Mouse (Mus musculus) thymus, postnatal 4 days (tissue): ENCODE data around the gene Rpl5.

Experiments used
- DNase-seq: peaks from one replicate; pipeline ENCODE4 v3.0.0; 2021

Gene Rpl5

DNA sequence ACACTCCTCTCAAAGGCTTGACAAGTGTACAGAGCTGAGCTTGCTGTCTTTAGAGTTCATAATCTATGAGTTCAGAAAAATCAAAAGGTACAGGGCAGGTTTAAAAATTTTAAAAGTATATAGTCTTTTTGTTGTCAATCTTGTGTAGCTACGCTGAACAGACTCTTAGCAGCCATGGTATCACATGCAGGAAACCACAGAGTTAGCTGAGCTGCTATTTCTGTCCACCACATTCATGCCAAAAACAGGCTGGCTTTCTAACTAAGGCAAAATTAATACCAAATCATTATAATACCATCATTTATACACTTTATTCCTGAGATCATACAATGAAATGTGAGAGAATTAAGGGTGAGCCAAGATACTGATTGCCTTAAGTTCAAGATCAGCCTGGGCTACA, 46.2 kb downstream of the Rpl5 start:
- DNase-seq, result no peak

DNA sequence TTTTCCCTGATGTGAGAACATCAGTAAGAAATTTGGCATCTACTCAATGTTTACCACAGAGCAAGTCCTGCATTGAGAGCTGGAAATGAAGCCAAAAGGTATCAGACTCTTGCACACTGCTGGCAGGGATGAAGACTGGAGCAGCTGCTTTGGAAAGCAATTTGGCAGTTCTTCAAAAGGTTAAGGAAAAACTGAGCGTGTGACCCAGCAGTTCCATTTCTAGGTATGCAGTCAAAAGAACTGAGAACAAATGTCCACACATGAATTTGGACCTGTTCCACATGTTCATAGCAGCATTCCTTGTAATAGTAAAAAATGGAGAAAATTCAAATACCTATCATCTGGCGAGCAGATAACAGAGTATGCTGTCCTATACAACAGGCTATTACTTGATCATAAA, 47.2 kb downstream of the Rpl5 start:
- no peak for DNase-seq

DNA sequence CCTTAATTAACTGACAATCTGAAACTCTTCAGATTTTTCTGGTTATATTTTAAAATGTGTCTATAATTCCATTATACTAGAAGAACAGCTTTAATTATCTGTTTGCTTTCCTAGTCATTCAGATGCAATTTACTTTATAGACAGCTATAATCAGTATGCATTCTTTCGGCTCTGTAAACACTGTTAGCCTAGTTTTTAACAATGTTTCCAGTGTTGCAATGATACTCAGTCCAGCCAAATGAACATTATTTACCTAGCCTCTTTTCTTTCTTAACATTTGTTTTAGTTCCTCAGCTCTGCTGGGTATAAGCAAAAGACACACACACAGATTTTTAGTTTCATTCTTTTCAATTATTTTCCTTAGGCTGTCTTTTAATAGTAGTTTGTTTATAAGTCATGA, 48.6 kb downstream of the Rpl5 start:
- no peak for DNase-seq

DNA sequence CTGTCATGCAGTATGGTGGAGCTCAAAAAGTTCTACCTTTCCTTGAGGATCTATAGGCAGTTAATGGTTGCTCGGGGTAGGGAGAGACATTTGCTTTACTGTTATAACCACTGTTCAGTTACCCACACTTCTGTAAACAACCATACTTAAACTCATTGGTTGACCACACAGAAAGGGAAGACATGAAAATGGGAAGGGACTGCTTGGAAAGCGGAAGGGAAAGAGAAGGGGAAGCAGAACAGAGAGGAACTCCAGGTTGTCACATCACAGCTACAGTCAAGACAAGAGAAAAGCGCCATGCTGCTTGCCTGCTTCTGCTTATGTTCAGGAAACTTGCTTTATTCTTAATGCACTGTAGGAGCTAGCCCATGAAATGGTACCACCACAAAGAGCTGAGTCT, 49.3 kb downstream of the Rpl5 start:
- no peak for DNase-seq

DNA sequence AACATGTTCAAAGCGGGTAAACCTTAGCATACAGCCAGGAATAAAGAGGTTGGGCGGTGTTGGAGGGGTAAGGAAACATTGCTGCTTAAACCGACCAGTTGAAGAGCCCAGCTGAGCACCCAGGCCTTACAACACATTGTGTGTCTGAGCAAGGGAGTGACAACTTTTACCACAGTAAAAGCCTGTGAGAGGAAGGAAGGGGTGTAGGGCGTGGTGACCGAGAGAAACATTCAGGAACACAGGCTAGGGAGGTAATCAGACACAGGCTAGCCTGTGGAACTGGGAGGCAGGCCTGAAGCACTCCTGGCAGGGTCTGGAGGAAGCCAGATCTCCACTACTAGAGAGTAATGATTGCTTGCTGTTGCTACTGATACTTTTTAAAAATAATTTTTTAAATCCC, 50.3 kb downstream of the Rpl5 start:
- DNase-seq, result peak; percentile 25
